Mouse (Mus musculus) hindbrain, embryonic 11.5 days (tissue): ENCODE measurements around the gene 1700016H13Rik. TPM values are rescaled to one million over a fixed set of nuclear protein-coding genes. Genes with fewer than 3 reads are reported as not detected.

Experiments
- ATAC-seq: fragments of 200-750 bp; cut with Nextera tagmentation; 2 replicates; pipeline ENCODE4 v1.8.0; 2017; ENCODE audit warnings: mild to moderate bottlenecking, moderate TSS enrichment, moderate library complexity; ENCODE audit not compliant: low FRiP score
- DNase-seq: peaks from one replicate; pipeline ENCODE4 v3.0.0-alpha.2; 2015; ENCODE audit warnings: low spot score
- H3K27ac ChIP-seq: fragments of 300-500 bp; sonication (generic); 2 replicates; pipeline ENCODE4 v1.5.1; 2014; ENCODE audit warnings: mild to moderate bottlenecking, low read depth, low read length
- H3K27me3 ChIP-seq: fragments of 300-500 bp; sonication (generic); 2 replicates; pipeline ENCODE4 v1.6.1; 2014; ENCODE audit warnings: mild to moderate bottlenecking, low read length, moderate library complexity, mixed read lengths; ENCODE audit not compliant: control insufficient read depth, insufficient read depth
- H3K36me3 ChIP-seq: fragments of 300-500 bp; sonication (generic); 2 replicates; pipeline ENCODE4 v1.6.1; 2014; ENCODE audit warnings: mild to moderate bottlenecking, low read length, moderate library complexity, mixed read lengths; ENCODE audit not compliant: control insufficient read depth, insufficient read depth
- H3K4me1 ChIP-seq: fragments of 300-500 bp; sonication (generic); replicated peaks from 2 replicates; pipeline ENCODE4 v1.6.1; 2014; ENCODE audit warnings: low read length, mixed read lengths; ENCODE audit not compliant: control insufficient read depth, insufficient read depth
- H3K4me2 ChIP-seq: fragments of 300-500 bp; sonication (generic); replicated peaks from 2 replicates; pipeline ENCODE4 v1.6.1; 2014; ENCODE audit warnings: mild to moderate bottlenecking, low read depth, low read length
- H3K4me3 ChIP-seq: fragments of 300-500 bp; sonication (generic); 2 replicates; pipeline ENCODE4 v1.5.1; 2014; ENCODE audit warnings: low read depth, low read length
- H3K9ac ChIP-seq: fragments of 300-500 bp; sonication (generic); 2 replicates; pipeline ENCODE4 v1.6.1; 2014; ENCODE audit warnings: low read depth, low read length
- H3K9me3 ChIP-seq: fragments of 300-500 bp; sonication (generic); 2 replicates; pipeline ENCODE4 v1.6.1; 2016; ENCODE audit warnings: low read length; ENCODE audit not compliant: control insufficient read depth
- WGBS: fragments of 180-500 bp; shearing (Covaris S2); extraction: QIAGEN DNeasy Blood & Tissue Kit; methylation state at CpG from one replicate; pipeline ENCODE4 v1.1.7; 2014; 5-methylcytosine and 5-hydroxymethylcytosine counted together
- polyA plus RNA-seq: library from polyadenylated mRNA; unstranded; fragments of >200 nt; fragmentation: Nextera tagmentation; extraction: Ambion mirVana; gene quantifications from 2 replicates; pipeline ENCODE4 v1.2.1, GENCODE M21; 2014

Gene 1700016H13Rik
- polyA plus RNA-seq, 1 experiment from 2014 or later = not detected

DNA sequence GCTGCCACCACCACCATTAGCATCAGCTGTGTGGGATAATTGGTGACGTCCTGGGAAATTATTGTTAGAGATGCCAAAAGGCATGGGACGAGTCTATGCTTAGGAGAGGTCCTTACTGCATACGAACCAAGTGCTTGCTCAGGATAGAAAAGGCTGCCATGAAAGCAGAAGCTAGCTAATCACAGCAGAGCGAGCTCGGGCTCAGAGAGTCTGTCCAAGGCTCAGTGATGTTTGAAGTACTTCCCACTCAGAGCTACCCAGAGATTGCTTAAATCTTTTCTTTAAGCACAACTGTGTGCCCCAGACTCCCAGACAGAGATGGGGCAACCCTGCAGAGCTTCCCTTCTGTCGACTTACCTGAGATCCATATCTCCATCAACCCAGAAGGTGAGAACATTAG, 27.3 kb downstream of the 1700016H13Rik start:
- no peak for DNase-seq
- no peak overlapping the region for H3K27ac ChIP-seq
- no peaks in the 10 kb centered on the region for H3K4me1 ChIP-seq
- ATAC-seq = no peak
- no peaks in the 10 kb centered on the region for H3K9me3 ChIP-seq
- WGBS = 89% methylated on average over 6 of the region's 6 CpGs
- no peaks in the 10 kb centered on the region for H3K27me3 ChIP-seq
- H3K9ac ChIP-seq = no peak overlapping the region
- H3K4me3 ChIP-seq = no peak overlapping the region
- H3K4me2 ChIP-seq = no peak overlapping the region
- H3K36me3 ChIP-seq = no peaks in the 10 kb centered on the region

DNA sequence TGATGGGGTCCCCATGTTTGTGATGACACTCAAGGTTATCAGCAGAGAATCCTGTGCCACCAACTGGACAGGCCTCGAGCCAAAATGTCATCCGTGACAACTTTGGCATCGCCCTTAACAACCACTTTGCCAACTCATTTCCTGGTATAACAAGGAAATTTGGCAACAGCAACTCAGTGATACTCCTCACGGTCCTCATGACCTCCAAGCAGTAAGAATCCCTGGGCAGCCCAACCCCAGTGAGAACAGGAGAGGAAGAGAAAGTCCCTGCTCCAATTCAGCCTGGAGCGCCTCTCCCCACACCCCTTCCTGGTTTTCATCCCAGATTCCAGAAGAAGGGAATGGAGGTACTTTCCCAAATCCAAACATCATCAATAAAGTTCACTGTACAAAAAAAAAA, 31.0 kb downstream of the 1700016H13Rik start:
- Histone ChIP-seq H3K9ac (no peak overlapping the region), H3K27me3 (no peaks in the 10 kb centered on the region), H3K9me3 (no peaks in the 10 kb centered on the region), H3K4me2 (no peak overlapping the region), H3K36me3 (no peaks in the 10 kb centered on the region), H3K4me3 (no peak overlapping the region), H3K4me1 (no peaks in the 10 kb centered on the region), H3K27ac (no peak overlapping the region)
- no peak for ATAC-seq
- no peak for DNase-seq
- WGBS = 93% methylated on average over 5 of the region's 5 CpGs

GRCm38 (mm10) chr5:103622321-103622720, 33.5 kb downstream of the 1700016H13Rik start:
- no peak overlapping the region for H3K4me3 ChIP-seq
- no peak overlapping the region for H3K9ac ChIP-seq
- H3K9me3 ChIP-seq = no peaks in the 10 kb centered on the region
- no peak overlapping the region for H3K4me2 ChIP-seq
- DNase-seq (no peak), ATAC-seq (no peak)
- WGBS = 86% methylated on average over 5 of the region's 5 CpGs
- no peaks in the 10 kb centered on the region for H3K27me3 ChIP-seq
- H3K4me1 ChIP-seq = no peaks in the 10 kb centered on the region
- H3K36me3 ChIP-seq = no peaks in the 10 kb centered on the region
- H3K27ac ChIP-seq = no peak overlapping the region

DNA sequence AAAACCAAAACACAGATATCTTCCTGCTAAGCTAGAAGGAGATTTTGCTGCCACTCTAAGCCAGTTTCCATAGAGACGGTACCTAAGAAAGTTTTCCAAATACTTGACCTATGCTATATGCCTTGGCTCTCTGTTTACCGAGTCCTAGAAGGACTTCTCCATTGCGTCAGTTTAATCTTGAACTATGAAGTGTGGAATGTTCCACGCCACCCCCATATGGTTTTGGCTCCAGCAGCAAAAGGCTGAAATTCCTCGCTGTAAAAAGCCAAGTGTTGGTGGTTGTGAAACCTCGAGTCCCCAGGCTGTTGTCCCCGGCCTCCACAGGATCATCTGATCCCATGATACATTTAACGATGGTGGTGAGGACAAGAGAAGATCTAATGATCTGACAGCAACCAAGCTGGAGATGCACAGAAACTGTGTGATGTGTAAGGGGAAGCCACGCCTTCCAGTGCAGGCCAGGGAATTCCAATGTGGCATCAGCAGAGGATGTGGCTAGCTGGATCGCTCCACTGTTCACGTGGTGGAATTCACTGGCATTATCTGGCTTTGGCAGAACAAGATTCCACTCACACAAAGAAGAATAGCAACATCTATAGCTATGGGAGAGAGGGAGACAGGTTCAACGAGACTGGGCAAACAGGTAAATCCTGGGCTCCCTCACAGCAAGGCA, 35.4 kb downstream of the 1700016H13Rik start:
- no peak for DNase-seq
- no peak for ATAC-seq
- Histone ChIP-seq H3K4me2 (no peak overlapping the region), H3K4me1 (no peaks in the 10 kb centered on the region), H3K27me3 (no peaks in the 10 kb centered on the region), H3K27ac (no peak overlapping the region), H3K4me3 (no peak overlapping the region), H3K9ac (no peak overlapping the region), H3K36me3 (no peaks in the 10 kb centered on the region), H3K9me3 (no peaks in the 10 kb centered on the region)
- 88% methylated on average over 12 of the region's 12 CpGs for WGBS

DNA sequence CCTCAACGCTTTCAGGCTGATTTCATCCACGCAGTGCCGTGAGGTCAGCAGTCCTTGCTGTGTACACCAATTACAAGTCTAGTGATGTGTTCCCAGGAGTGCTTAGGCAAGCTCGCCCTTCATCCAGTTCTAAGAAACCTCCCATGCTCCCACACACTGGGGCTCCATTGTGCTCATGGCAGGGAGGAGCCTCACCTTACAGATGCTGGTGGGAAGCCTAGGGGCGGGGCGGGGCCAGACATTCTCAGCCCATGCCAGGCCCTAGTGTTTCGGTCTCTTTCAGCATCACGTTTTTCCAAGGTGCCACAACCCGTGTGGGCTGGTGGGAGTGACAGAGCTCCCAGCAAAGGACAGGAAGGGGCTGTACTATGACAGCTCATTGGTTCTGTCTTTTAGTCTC, 38.6 kb downstream of the 1700016H13Rik start:
- no peak overlapping the region for H3K27ac ChIP-seq
- no peaks in the 10 kb centered on the region for H3K36me3 ChIP-seq
- 62% methylated on average over 9 of the region's 9 CpGs for WGBS
- H3K27me3 ChIP-seq = no peaks in the 10 kb centered on the region
- H3K4me2 ChIP-seq = no peak overlapping the region
- DNase-seq = no peak
- no peaks in the 10 kb centered on the region for H3K4me1 ChIP-seq
- no peak overlapping the region for H3K9ac ChIP-seq
- ATAC-seq = no peak
- no peak overlapping the region for H3K4me3 ChIP-seq
- H3K9me3 ChIP-seq = no peaks in the 10 kb centered on the region

DNA sequence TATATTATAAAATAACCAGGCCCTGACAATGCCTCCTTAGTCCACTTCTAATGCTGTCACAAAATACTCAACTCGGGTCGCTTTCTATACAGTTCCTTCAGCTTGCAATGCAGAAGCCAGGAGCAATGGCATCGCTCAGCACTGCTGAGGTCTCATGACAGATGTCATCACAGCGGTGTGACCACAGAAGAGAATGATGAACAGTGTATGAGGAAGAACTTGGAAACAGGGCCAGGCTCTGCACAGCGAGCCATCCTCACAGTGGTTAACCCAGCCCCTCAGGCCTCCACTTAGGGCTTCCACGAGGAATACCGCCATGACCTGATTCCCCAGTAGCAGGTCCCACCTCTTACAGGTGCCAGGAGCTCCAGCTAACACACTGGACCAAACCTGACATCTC, 41.5 kb downstream of the 1700016H13Rik start:
- Histone ChIP-seq H3K9me3 (no peaks in the 10 kb centered on the region), H3K4me3 (no peak overlapping the region), H3K4me2 (no peak overlapping the region), H3K36me3 (no peaks in the 10 kb centered on the region), H3K4me1 (no peaks in the 10 kb centered on the region), H3K9ac (no peak overlapping the region), H3K27ac (no peak overlapping the region), H3K27me3 (no peaks in the 10 kb centered on the region)
- no peak for ATAC-seq
- 90% methylated on average over 7 of the region's 7 CpGs for WGBS
- no peak for DNase-seq

DNA sequence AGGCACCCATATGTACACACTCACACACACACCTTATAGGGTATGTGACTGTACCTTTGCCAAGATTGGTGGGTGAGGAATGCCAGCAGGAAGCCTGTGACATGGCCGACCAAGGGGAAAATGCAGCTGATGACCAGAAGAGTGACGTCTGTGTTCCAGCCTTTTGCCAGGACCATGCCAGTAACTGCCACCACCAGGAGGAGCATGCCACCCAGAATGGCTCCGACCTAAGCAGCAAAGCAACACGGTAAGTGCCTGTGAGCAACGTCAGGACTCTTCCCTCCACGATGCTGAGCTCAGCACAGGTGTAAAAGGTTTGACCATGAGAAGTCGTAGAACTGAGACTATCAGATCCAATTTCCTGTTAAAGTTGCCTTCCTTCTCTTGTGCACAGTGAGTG, 43.5 kb downstream of the 1700016H13Rik start:
- H3K4me2 ChIP-seq = no peak overlapping the region
- H3K9ac ChIP-seq = no peak overlapping the region
- no peaks in the 10 kb centered on the region for H3K36me3 ChIP-seq
- ATAC-seq = no peak
- H3K9me3 ChIP-seq = no peaks in the 10 kb centered on the region
- H3K27me3 ChIP-seq = no peaks in the 10 kb centered on the region
- WGBS = 88% methylated on average over 7 of the region's 7 CpGs
- no peak for DNase-seq
- H3K27ac ChIP-seq = no peak overlapping the region
- H3K4me1 ChIP-seq = no peaks in the 10 kb centered on the region
- no peak overlapping the region for H3K4me3 ChIP-seq

GRCm38 (mm10) chr5:103610856-103611472, 44.8 kb downstream of the 1700016H13Rik start:
- no peaks in the 10 kb centered on the region for H3K27me3 ChIP-seq
- no peak overlapping the region for H3K9ac ChIP-seq
- H3K4me2 ChIP-seq = no peak overlapping the region
- H3K9me3 ChIP-seq = no peaks in the 10 kb centered on the region
- no peak for ATAC-seq
- no peaks in the 10 kb centered on the region for H3K36me3 ChIP-seq
- H3K27ac ChIP-seq = no peak overlapping the region
- WGBS = 94% methylated on average over 10 of the region's 10 CpGs
- H3K4me3 ChIP-seq = no peak overlapping the region
- DNase-seq = no peak
- no peaks in the 10 kb centered on the region for H3K4me1 ChIP-seq

DNA sequence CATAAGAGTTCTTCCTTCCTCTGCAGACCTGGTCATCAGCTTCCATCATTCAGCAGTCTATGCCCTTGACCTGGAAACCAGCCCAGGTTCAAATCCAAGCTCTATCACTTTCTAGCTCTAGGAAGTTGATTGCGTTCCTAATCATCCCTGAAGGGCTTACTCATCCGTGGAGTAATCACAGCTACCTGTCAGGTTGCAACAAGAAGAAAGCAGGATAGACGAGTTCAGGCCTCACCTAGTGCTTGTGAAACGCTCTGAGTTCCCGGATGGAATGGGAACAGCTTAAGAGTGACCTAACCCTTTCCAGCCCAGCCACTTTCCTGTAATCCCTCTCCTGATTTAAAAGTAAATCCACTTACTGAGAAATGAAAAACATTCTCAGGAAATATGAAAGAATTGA, 45.7 kb downstream of the 1700016H13Rik start:
- H3K4me2 ChIP-seq = no peak overlapping the region
- no peaks in the 10 kb centered on the region for H3K4me1 ChIP-seq
- H3K9me3 ChIP-seq = no peaks in the 10 kb centered on the region
- H3K36me3 ChIP-seq = no peaks in the 10 kb centered on the region
- no peak for ATAC-seq
- no peak overlapping the region for H3K27ac ChIP-seq
- DNase-seq = no peak
- WGBS = 77% methylated on average over 5 of the region's 5 CpGs
- H3K27me3 ChIP-seq = no peaks in the 10 kb centered on the region
- no peak overlapping the region for H3K9ac ChIP-seq
- no peak overlapping the region for H3K4me3 ChIP-seq
